Mouse (Mus musculus): Measurements from ENCODE around the gene Mylk. TPM values are rescaled to one million over a fixed set of nuclear protein-coding genes. Genes with fewer than 3 reads are reported as not detected.
A peak's percentile ranks its signal among the peaks of the same experiment; 100 is the strongest.

Gene Mylk
- polyA plus RNA-seq, 1 experiment from 2014 or later, result 5.7 TPM

GRCm38 (mm10) chr16:34950935-34951334 lies 205.9 kb downstream of the Mylk start:
- Histone ChIP-seq H3K4me1 (ENCODE audit: control insufficient read depth, insufficient read depth, low read length) (no peaks in the 10 kb centered on the region), H3K4me2 (ENCODE audit: low read length) (no peak overlapping the region), H3K9me3 (replicated peaks; ENCODE audit: control insufficient read depth, low read length, poor library complexity, severe bottlenecking) (peaks cover 3% of the 10 kb centered on the region), H3K9ac (ENCODE audit: low read depth, low read length) (no peak overlapping the region), H3K4me3 (ENCODE audit: low read depth, low read length) (no peak overlapping the region), H3K27me3 (ENCODE audit: control insufficient read depth, insufficient read depth, low read depth, low read length) (no peaks in the 10 kb centered on the region), H3K36me3 (ENCODE audit: control insufficient read depth, insufficient read depth, low read length) (no peaks in the 10 kb centered on the region), H3K27ac (ENCODE audit: low read length) (no peak overlapping the region)
- ATAC-seq, result no peak
- 89% methylated on average over 9 of the region's 9 CpGs for WGBS

- H3K27me3 ChIP-seq (ENCODE audit: control insufficient read depth, insufficient read depth, low read depth, low read length), result no peaks in the 10 kb centered on the region; the same call in 1 of the 2 replicates
- no peak overlapping the region for H3K27ac ChIP-seq (ENCODE audit: low read length)
- ATAC-seq, result no peak
- H3K4me1 ChIP-seq (ENCODE audit: control insufficient read depth, insufficient read depth, low read length), result no peaks in the 10 kb centered on the region
- no peak overlapping the region for H3K4me2 ChIP-seq (ENCODE audit: low read length)
- WGBS, result 77% methylated on average over 5 of the region's 5 CpGs
- H3K9me3 ChIP-seq (replicated peaks; ENCODE audit: control insufficient read depth, low read length, poor library complexity, severe bottlenecking), result peaks cover 3% of the 10 kb centered on the region
- no peak overlapping the region for H3K4me3 ChIP-seq (ENCODE audit: low read depth, low read length)
- H3K9ac ChIP-seq (ENCODE audit: low read depth, low read length), result no peak overlapping the region
- H3K36me3 ChIP-seq (ENCODE audit: control insufficient read depth, insufficient read depth, low read length), result no peaks in the 10 kb centered on the region
Observed at GRCm38 (mm10) chr16:34952254-34952653, 207.2 kb downstream of the Mylk start.

- no peak overlapping the region for H3K27ac ChIP-seq (ENCODE audit: low read length)
- no peak overlapping the region for H3K4me2 ChIP-seq (ENCODE audit: low read length)
- H3K9me3 ChIP-seq (replicated peaks; ENCODE audit: control insufficient read depth, low read length, poor library complexity, severe bottlenecking), result peaks cover 3% of the 10 kb centered on the region
- ATAC-seq, result no peak
- H3K27me3 ChIP-seq (ENCODE audit: control insufficient read depth, insufficient read depth, low read depth, low read length), result no peaks in the 10 kb centered on the region; the same call in 1 of the 2 replicates
- H3K9ac ChIP-seq (ENCODE audit: low read depth, low read length), result no peak overlapping the region
- no peak overlapping the region for H3K4me3 ChIP-seq (ENCODE audit: low read depth, low read length)
- WGBS, result 89% methylated on average over 3 of the region's 3 CpGs
- no peaks in the 10 kb centered on the region for H3K36me3 ChIP-seq (ENCODE audit: control insufficient read depth, insufficient read depth, low read length)
- H3K4me1 ChIP-seq (ENCODE audit: control insufficient read depth, insufficient read depth, low read length), result no peaks in the 10 kb centered on the region
Observed at GRCm38 (mm10) chr16:34952798-34953197, 207.8 kb downstream of the Mylk start.

- Histone ChIP-seq H3K27ac (ENCODE audit: low read length) (no peak overlapping the region), H3K36me3 (ENCODE audit: control insufficient read depth, insufficient read depth, low read length) (no peaks in the 10 kb centered on the region), H3K4me2 (ENCODE audit: low read length) (no peak overlapping the region), H3K4me1 (ENCODE audit: control insufficient read depth, insufficient read depth, low read length) (peaks cover 1% of the 10 kb centered on the region; the same call in 1 of the 2 replicates), H3K4me3 (ENCODE audit: low read depth, low read length) (no peak overlapping the region), H3K27me3 (ENCODE audit: control insufficient read depth, insufficient read depth, low read depth, low read length) (no peaks in the 10 kb centered on the region; the same call in 1 of the 2 replicates), H3K9ac (ENCODE audit: low read depth, low read length) (no peak overlapping the region), H3K9me3 (replicated peaks; ENCODE audit: control insufficient read depth, low read length, poor library complexity, severe bottlenecking) (peaks cover 3% of the 10 kb centered on the region)
- 95% methylated on average over 10 of the region's 10 CpGs for WGBS
- ATAC-seq, result no peak
Observed at GRCm38 (mm10) chr16:34953501-34953900, 208.5 kb downstream of the Mylk start.

GRCm38 (mm10) chr16:34957487-34958230 lies 212.6 kb downstream of the Mylk start:
- Histone ChIP-seq H3K4me2 (ENCODE audit: low read length) (no peak overlapping the region), H3K4me1 (ENCODE audit: control insufficient read depth, insufficient read depth, low read length) (peaks cover 4% of the 10 kb centered on the region; the same call in 1 of the 2 replicates), H3K36me3 (ENCODE audit: control insufficient read depth, insufficient read depth, low read length) (no peaks in the 10 kb centered on the region), H3K4me3 (ENCODE audit: low read depth, low read length) (no peak overlapping the region), H3K27me3 (ENCODE audit: control insufficient read depth, insufficient read depth, low read depth, low read length) (no peaks in the 10 kb centered on the region; the same call in 1 of the 2 replicates), H3K9ac (ENCODE audit: low read depth, low read length) (no peak overlapping the region), H3K27ac (ENCODE audit: low read length) (no peak overlapping the region), H3K9me3 (replicated peaks; ENCODE audit: control insufficient read depth, low read length, poor library complexity, severe bottlenecking) (peaks cover 3% of the 10 kb centered on the region)
- whole genome bisulfite sequencing, result 80% methylated on average over 8 of the region's 8 CpGs
- no peak for ATAC-seq

GRCm38 (mm10) chr16:34958667-34959066 lies 213.7 kb downstream of the Mylk start:
- no peak overlapping the region for H3K4me2 ChIP-seq (ENCODE audit: low read length)
- H3K4me1 ChIP-seq (ENCODE audit: control insufficient read depth, insufficient read depth, low read length), result peaks cover 4% of the 10 kb centered on the region; the same call in 1 of the 2 replicates
- no peaks in the 10 kb centered on the region for H3K36me3 ChIP-seq (ENCODE audit: control insufficient read depth, insufficient read depth, low read length)
- no peak overlapping the region for H3K9ac ChIP-seq (ENCODE audit: low read depth, low read length)
- H3K4me3 ChIP-seq (ENCODE audit: low read depth, low read length), result no peak overlapping the region
- 39% methylated on average over 9 of the region's 9 CpGs for WGBS
- peaks cover 3% of the 10 kb centered on the region for H3K9me3 ChIP-seq (replicated peaks; ENCODE audit: control insufficient read depth, low read length, poor library complexity, severe bottlenecking)
- no peak overlapping the region for H3K27ac ChIP-seq (ENCODE audit: low read length)
- peak; percentile 28; the same call in 1 of the 2 replicates for ATAC-seq
- H3K27me3 ChIP-seq (ENCODE audit: control insufficient read depth, insufficient read depth, low read depth, low read length), result no peaks in the 10 kb centered on the region; the same call in 1 of the 2 replicates

- no peaks in the 10 kb centered on the region for H3K36me3 ChIP-seq (ENCODE audit: control insufficient read depth, insufficient read depth, low read length)
- H3K4me3 ChIP-seq (ENCODE audit: low read depth, low read length), result no peak overlapping the region
- H3K4me2 ChIP-seq (ENCODE audit: low read length), result no peak overlapping the region
- H3K27ac ChIP-seq (ENCODE audit: low read length), result no peak overlapping the region
- no peaks in the 10 kb centered on the region; the same call in 1 of the 2 replicates for H3K27me3 ChIP-seq (ENCODE audit: control insufficient read depth, insufficient read depth, low read depth, low read length)
- H3K9me3 ChIP-seq (replicated peaks; ENCODE audit: control insufficient read depth, low read length, poor library complexity, severe bottlenecking), result peaks cover 3% of the 10 kb centered on the region
- H3K9ac ChIP-seq (ENCODE audit: low read depth, low read length), result no peak overlapping the region
- H3K4me1 ChIP-seq (ENCODE audit: control insufficient read depth, insufficient read depth, low read length), result peaks cover 4% of the 10 kb centered on the region; the same call in 1 of the 2 replicates
- WGBS, result 75% methylated on average over 5 of the region's 5 CpGs
- ATAC-seq, result no peak
Observed at GRCm38 (mm10) chr16:34959261-34959660, 214.3 kb downstream of the Mylk start.

GRCm38 (mm10) chr16:34960243-34960642 lies 215.2 kb downstream of the Mylk start:
- ATAC-seq, result no peak
- 85% methylated on average over 5 of the region's 5 CpGs for WGBS
- Histone ChIP-seq H3K4me3 (ENCODE audit: low read depth, low read length) (no peak overlapping the region), H3K4me2 (ENCODE audit: low read length) (no peak overlapping the region), H3K27me3 (ENCODE audit: control insufficient read depth, insufficient read depth, low read depth, low read length) (no peaks in the 10 kb centered on the region; the same call in 1 of the 2 replicates), H3K9me3 (replicated peaks; ENCODE audit: control insufficient read depth, low read length, poor library complexity, severe bottlenecking) (peaks cover under 1% of the 10 kb centered on the region; the same call in 1 of the 2 replicates), H3K9ac (ENCODE audit: low read depth, low read length) (no peak overlapping the region), H3K36me3 (ENCODE audit: control insufficient read depth, insufficient read depth, low read length) (no peaks in the 10 kb centered on the region), H3K27ac (ENCODE audit: low read length) (no peak overlapping the region), H3K4me1 (ENCODE audit: control insufficient read depth, insufficient read depth, low read length) (peaks cover 4% of the 10 kb centered on the region; the same call in 1 of the 2 replicates)

GRCm38 (mm10) chr16:34960866-34961582 lies 216.0 kb downstream of the Mylk start:
- no peak for ATAC-seq
- H3K9ac ChIP-seq (ENCODE audit: low read depth, low read length), result no peak overlapping the region
- no peak overlapping the region for H3K4me3 ChIP-seq (ENCODE audit: low read depth, low read length)
- WGBS, result 65% methylated on average over 9 of the region's 9 CpGs
- peaks cover 4% of the 10 kb centered on the region; the same call in 1 of the 2 replicates for H3K4me1 ChIP-seq (ENCODE audit: control insufficient read depth, insufficient read depth, low read length)
- no peak overlapping the region for H3K4me2 ChIP-seq (ENCODE audit: low read length)
- H3K36me3 ChIP-seq (ENCODE audit: control insufficient read depth, insufficient read depth, low read length), result no peaks in the 10 kb centered on the region
- no peaks in the 10 kb centered on the region; the same call in 1 of the 2 replicates for H3K27me3 ChIP-seq (ENCODE audit: control insufficient read depth, insufficient read depth, low read depth, low read length)
- no peaks in the 10 kb centered on the region for H3K9me3 ChIP-seq (replicated peaks; ENCODE audit: control insufficient read depth, low read length, poor library complexity, severe bottlenecking)
- no peak overlapping the region for H3K27ac ChIP-seq (ENCODE audit: low read length)

Data from midbrain, embryonic 16.5 days (tissue).